Mouse (Mus musculus) liver, embryonic 15.5 days (tissue): Measurements from ENCODE around the gene Gm9844. TPM values are rescaled to one million over a fixed set of nuclear protein-coding genes. Genes with fewer than 3 reads are reported as not detected.
A peak's percentile ranks its signal among the peaks of the same experiment; 100 is the strongest.

ENCODE experiments used
- ATAC-seq: fragments of 200-750 bp; cut with Nextera tagmentation; 2 replicates; pipeline ENCODE4 v1.8.0; 2017; ENCODE audit warnings: moderate number of reproducible peaks, mild to moderate bottlenecking, moderate library complexity; ENCODE audit not compliant: insufficient read depth
- H3K27ac ChIP-seq: fragments of 300-500 bp; sonication (generic); replicated peaks from 2 replicates; pipeline ENCODE4 v1.5.1; 2015; ENCODE audit warnings: mild to moderate bottlenecking, inconsistent platforms
- H3K27me3 ChIP-seq: fragments of 300-500 bp; sonication (generic); 2 replicates; pipeline ENCODE4 v1.6.1; 2015; ENCODE audit warnings: mild to moderate bottlenecking, inconsistent platforms
- H3K36me3 ChIP-seq: fragments of 300-500 bp; sonication (generic); replicated peaks from 2 replicates; pipeline ENCODE4 v1.6.1; 2015; ENCODE audit warnings: moderate library complexity, mild to moderate bottlenecking, inconsistent platforms
- H3K4me1 ChIP-seq: fragments of 300-500 bp; sonication (generic); replicated peaks from 2 replicates; pipeline ENCODE4 v1.6.1; 2015; ENCODE audit warnings: inconsistent platforms
- H3K4me2 ChIP-seq: fragments of 300-500 bp; sonication (generic); 2 replicates; pipeline ENCODE4 v1.6.1; 2015; ENCODE audit warnings: moderate library complexity, mild to moderate bottlenecking, inconsistent platforms
- H3K4me3 ChIP-seq: fragments of 300-500 bp; sonication (generic); replicated peaks from 2 replicates; pipeline ENCODE4 v1.5.1; 2015; ENCODE audit warnings: mild to moderate bottlenecking, inconsistent platforms
- H3K9ac ChIP-seq: fragments of 300-500 bp; sonication (generic); 2 replicates; pipeline ENCODE4 v1.6.1; 2015; ENCODE audit warnings: moderate library complexity, mild to moderate bottlenecking, inconsistent platforms
- H3K9me3 ChIP-seq: fragments of 300-500 bp; sonication (generic); replicated peaks from 2 replicates; pipeline ENCODE4 v1.6.1; 2016; ENCODE audit warnings: inconsistent platforms
- WGBS: fragments of 180-500 bp; shearing (Covaris S2); methylation state at CpG from one replicate; pipeline ENCODE4 v1.1.7; 2015; ENCODE audit warnings: mixed read lengths; ENCODE audit not compliant: insufficient replicate concordance; 5-methylcytosine and 5-hydroxymethylcytosine counted together
- polyA plus RNA-seq: library from polyadenylated mRNA; unstranded; fragments of >200 nt; fragmentation: Nextera tagmentation; extraction: Ambion mirVana; gene quantifications from 2 replicates; pipeline ENCODE4 v1.2.1, GENCODE M21; 2015

The Gm9844 gene
- polyA plus RNA-seq, 1 experiment from 2014 or later: 1.9 TPM

- Histone ChIP-seq H3K9ac (no peak within 1 kb of the TSS), H3K27ac (no peak within 1 kb of the TSS), H3K4me1 (0 out of 2 replicates have a peak, but pooled peaks cover 6% of the 10 kb centered on the region), H3K36me3 (no peaks in the 10 kb centered on the region), H3K9me3 (no peaks in the 10 kb centered on the region), H3K4me2 (no peak within 1 kb of the TSS), H3K27me3 (peaks cover 71% of the 10 kb centered on the region), H3K4me3 (no peak within 1 kb of the TSS)
- ATAC-seq: no peak
- 47% methylated on average over 39 of the region's 41 CpGs for WGBS
These were observed 7.6 kb downstream of the Gm9844 start, which contains the start of the genes Lypd4 and Dmrtc2 for GRCm38 (mm10) chr7:24869532-24870165. Lypd4 (minus strand) TSS chr7:24869941. Dmrtc2 (plus strand) TSS chr7:24870057.

- ATAC-seq: no peak
- H3K36me3 ChIP-seq: no peaks in the 10 kb centered on the region
- WGBS: 53% methylated on average over 3 of the region's 3 CpGs
- no peak overlapping the region for H3K4me3 ChIP-seq
- H3K4me2 ChIP-seq: no peak overlapping the region
- no peak overlapping the region for H3K9ac ChIP-seq
- H3K9me3 ChIP-seq: no peaks in the 10 kb centered on the region
- H3K27ac ChIP-seq: no peak overlapping the region
- peaks cover 33% of the 10 kb centered on the region for H3K27me3 ChIP-seq
- H3K4me1 ChIP-seq: no peaks in the 10 kb centered on the region
These were observed 15.6 kb downstream of the Gm9844 start for GRCm38 (mm10) chr7:24877588-24877987.

GRCm38 (mm10) chr7:24879620-24880019, 17.6 kb downstream of the Gm9844 start:
- no peaks in the 10 kb centered on the region for H3K36me3 ChIP-seq
- no peak overlapping the region for H3K9ac ChIP-seq
- peaks cover 19% of the 10 kb centered on the region for H3K27me3 ChIP-seq
- no peak overlapping the region for H3K27ac ChIP-seq
- no peaks in the 10 kb centered on the region for H3K9me3 ChIP-seq
- no peak overlapping the region for H3K4me3 ChIP-seq
- 59% methylated on average over 2 of the region's 2 CpGs for WGBS
- no peak for ATAC-seq
- peaks cover 6% of the 10 kb centered on the region for H3K4me1 ChIP-seq
- H3K4me2 ChIP-seq: no peak overlapping the region

GRCm38 (mm10) chr7:24882416-24883199, 20.6 kb downstream of the Gm9844 start:
- no peak for ATAC-seq
- 81% methylated on average over 9 of the region's 9 CpGs for WGBS
- Histone ChIP-seq H3K4me2 (no peak overlapping the region), H3K27ac (no peak overlapping the region), H3K27me3 (0 out of 2 replicates have a peak, but pooled peaks cover 3% of the 10 kb centered on the region), H3K4me1 (peaks cover 29% of the 10 kb centered on the region), H3K9me3 (no peaks in the 10 kb centered on the region), H3K4me3 (no peak overlapping the region), H3K36me3 (peaks cover 24% of the 10 kb centered on the region), H3K9ac (no peak overlapping the region)

- ATAC-seq: peak; percentile 93
- WGBS: under 1% methylated on average over 57 of the region's 57 CpGs
- H3K4me1 ChIP-seq: peaks cover 42% of the 10 kb centered on the region
These were observed 22.1 kb downstream of the Gm9844 start, which contains the start of gene Rps19 for GRCm38 (mm10) chr7:24883896-24884692. Rps19 (plus strand) TSS chr7:24884371.

GRCm38 (mm10) chr7:24884693-24885291, 22.8 kb downstream of the Gm9844 start:
- Histone ChIP-seq H3K9ac (peak overlapping the region; percentile 91), H3K4me1 (peaks cover 42% of the 10 kb centered on the region), H3K4me2 (peak overlapping the region; percentile 84), H3K36me3 (peaks cover 46% of the 10 kb centered on the region), H3K27ac (peak overlapping the region; percentile 95), H3K27me3 (no peaks in the 10 kb centered on the region), H3K9me3 (no peaks in the 10 kb centered on the region), H3K4me3 (peak overlapping the region; percentile 87)
- WGBS: under 1% methylated on average over 47 of the region's 47 CpGs
- 0 out of 2 replicates have a peak, but pooled peaks have one; percentile 0 for ATAC-seq

More at GRCm38 (mm10) chr7:24883896-24884692, 22.1 kb downstream of the Gm9844 start, which contains the start of gene Rps19:
- H3K9me3 ChIP-seq: no peaks in the 10 kb centered on the region
- peaks cover 39% of the 10 kb centered on the region for H3K36me3 ChIP-seq
- peak within 1 kb of the TSS; percentile 95 for H3K27ac ChIP-seq
- 0 out of 2 replicates have a peak, but pooled peaks cover 3% of the 10 kb centered on the region for H3K27me3 ChIP-seq
- peak within 1 kb of the TSS; percentile 87 for H3K4me3 ChIP-seq
- peak within 1 kb of the TSS; percentile 84 for H3K4me2 ChIP-seq
- peak within 1 kb of the TSS; percentile 91 for H3K9ac ChIP-seq

DNA sequence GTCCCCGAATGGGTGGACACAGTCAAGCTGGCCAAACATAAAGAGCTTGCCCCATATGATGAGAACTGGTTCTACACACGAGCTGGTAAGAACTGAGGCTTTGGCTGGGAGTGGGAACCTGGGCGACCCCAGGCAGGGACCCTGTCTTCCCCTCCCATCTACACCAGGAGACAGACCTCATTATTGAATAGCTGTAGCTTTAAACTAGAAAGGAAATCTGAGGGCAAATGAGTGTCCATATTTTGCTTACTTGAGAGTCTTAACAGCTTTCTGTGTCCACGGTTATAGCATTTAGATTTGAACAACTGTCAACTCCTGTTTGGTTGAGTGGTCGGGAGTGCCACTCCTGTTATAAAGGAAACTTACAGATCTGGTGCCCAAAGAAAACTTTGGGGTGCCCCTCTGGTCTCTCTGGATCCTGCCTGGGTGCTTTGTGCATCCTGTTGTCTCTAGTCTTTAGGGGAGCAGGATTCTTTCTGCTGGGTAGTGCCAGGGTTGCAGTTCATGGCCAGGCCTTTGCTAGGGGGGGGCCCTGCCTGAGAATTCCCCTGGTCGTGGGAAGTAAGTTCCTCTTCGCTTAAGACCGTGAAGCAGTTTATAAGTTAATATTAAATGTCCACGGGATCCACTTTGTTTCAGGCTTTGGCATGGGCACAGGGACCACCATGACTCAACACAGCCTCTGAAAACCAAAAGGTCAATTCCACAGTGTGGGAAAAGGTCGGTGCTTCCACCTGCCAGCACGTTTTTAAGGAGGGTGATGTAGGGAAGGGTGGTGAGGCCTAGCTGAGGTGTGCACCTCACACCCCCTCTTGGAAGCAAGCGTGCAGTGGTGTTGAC, 23.7 kb downstream of the Gm9844 start:
- Histone ChIP-seq H3K9ac (peak overlapping the region; percentile 91), H3K27me3 (no peaks in the 10 kb centered on the region), H3K36me3 (peaks cover 54% of the 10 kb centered on the region), H3K4me1 (peaks cover 44% of the 10 kb centered on the region), H3K4me2 (peak overlapping the region; percentile 84), H3K4me3 (peak overlapping the region; percentile 87), H3K9me3 (no peaks in the 10 kb centered on the region), H3K27ac (peak overlapping the region; percentile 95)
- WGBS: 11% methylated on average over 12 of the region's 12 CpGs
- ATAC-seq: no peak

DNA sequence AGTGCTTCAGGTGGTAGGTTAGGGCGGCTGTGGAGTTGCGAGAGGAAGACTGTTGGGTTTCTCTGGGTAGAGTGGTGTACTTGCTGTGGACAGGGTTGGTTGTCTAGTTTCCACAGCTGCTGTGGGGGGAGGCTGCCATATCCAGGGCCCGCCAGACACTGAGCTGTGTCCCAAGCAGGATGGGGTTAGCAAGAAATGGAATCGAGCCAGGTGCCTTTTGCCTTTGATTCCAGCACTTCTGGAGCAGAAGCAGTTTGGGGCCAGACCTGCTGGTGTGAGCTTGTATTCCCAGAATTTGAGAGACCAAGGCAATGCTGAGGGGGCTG, 24.3 kb downstream of the Gm9844 start:
- H3K4me2 ChIP-seq: peak overlapping the region; percentile 84
- H3K9ac ChIP-seq: peak overlapping the region; percentile 91
- WGBS: 16% methylated on average over 4 of the region's 4 CpGs
- no peaks in the 10 kb centered on the region for H3K27me3 ChIP-seq
- ATAC-seq: no peak
- H3K27ac ChIP-seq: peak overlapping the region; percentile 95
- H3K36me3 ChIP-seq: peaks cover 60% of the 10 kb centered on the region
- peaks cover 45% of the 10 kb centered on the region for H3K4me1 ChIP-seq
- no peaks in the 10 kb centered on the region for H3K9me3 ChIP-seq
- H3K4me3 ChIP-seq: peak overlapping the region; percentile 87

DNA sequence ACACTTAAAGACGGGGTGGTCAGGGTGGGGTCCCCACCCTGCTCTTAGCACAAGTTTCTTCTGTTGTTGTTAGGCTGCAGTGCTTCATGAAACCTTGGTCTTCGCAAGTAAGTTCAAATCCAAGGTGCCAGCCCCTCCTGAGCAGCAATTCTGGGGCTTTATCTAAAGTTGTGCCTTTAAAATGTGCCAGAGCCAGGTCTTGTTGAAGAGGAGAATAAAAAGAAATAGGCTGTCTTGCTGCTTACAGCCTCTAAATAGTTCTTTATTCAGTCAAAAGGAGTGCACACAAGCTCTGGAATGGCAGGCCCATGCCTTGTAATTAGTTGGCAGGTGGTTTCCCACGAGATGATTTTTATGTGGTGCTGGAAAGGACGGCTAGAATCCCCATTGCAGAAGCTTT, 25.1 kb downstream of the Gm9844 start:
- no peaks in the 10 kb centered on the region for H3K9me3 ChIP-seq
- peak overlapping the region; percentile 91 for H3K9ac ChIP-seq
- peaks cover 61% of the 10 kb centered on the region for H3K36me3 ChIP-seq
- ATAC-seq: no peak
- peak overlapping the region; percentile 84 for H3K4me2 ChIP-seq
- no peaks in the 10 kb centered on the region for H3K27me3 ChIP-seq
- peak overlapping the region; percentile 87 for H3K4me3 ChIP-seq
- peaks cover 45% of the 10 kb centered on the region for H3K4me1 ChIP-seq
- peak overlapping the region; percentile 95; the same call in 1 of the 2 replicates for H3K27ac ChIP-seq
- WGBS: 52% methylated on average over 4 of the region's 4 CpGs
